Mouse (Mus musculus) layer of hippocampus, adult 9-11 months (tissue): ENCODE measurements around the gene Gm47985.
"Not testable (repeated sequence)": the region's sequence is repeated elsewhere in the genome, so short reads cannot be mapped to it uniquely, and the experiment has no call there.

Experiments used
- DNase-seq: peaks from one replicate; pipeline ENCODE4 v3.0.0; 2022

Gene Gm47985

DNA sequence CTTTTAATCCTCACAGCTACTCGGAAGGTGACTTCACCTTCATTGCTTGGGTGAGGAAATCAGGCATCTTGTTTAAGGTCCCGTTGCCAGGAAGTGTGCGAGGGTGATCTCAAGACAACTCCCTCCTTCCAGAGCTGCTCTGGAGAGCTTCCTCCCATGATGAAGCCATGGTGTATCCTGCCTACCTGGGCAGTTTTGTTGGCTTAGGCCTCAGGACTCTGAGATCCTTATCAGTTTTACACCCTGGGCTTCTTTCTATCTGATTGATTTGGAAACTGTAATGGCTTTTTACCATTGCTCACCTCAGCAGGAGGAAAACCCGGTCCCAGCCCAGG is 4.4 kb upstream of the Gm47985 start:
- no peak for DNase-seq

DNA sequence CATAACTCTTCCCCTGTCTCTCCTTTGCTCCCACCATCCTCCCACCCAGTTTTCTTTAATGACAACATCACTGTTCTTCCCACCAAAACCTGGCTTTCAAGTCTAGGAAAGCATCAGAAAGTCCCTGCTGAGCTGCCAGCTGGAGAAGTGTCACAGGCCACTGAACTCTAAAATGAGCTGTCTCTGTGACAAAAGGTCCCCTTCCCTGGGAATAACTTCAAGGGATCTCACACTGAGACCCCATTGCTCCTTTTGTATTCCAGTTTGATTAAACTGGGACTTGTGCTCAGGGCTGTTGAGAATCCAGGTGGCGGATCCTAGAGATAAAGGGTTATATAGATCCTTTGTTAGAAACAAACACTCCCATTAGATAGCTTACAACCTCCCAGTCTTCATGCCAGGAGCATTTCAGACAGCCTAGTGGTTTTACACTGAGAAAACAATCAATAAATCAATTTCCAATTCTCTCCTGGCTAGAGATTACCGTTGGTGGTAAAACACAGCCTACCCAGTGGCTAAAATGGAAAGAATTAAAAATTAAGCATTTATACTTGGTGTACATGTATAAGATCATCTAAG is 3.7 kb upstream of the Gm47985 start:
- DNase-seq = no peak

DNA sequence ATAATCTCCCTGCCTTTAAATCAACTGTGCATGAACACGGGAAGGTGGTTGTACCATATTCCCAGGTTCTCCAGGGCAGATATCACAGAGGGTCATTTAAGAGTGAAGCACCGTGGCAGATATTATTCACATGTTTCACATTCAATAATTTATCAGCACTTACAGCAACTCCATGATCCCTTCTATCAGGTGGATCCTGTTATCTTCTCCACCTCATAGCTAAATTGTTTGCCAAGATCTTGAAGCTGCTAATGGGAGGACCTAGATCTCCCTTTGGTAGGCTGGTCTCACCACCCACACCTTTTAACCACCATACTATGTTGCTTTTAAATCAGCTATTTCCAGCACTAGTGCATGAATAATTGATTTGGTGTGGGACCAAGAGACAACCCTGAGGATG is 2.2 kb upstream of the Gm47985 start:
- DNase-seq = no peak

DNA sequence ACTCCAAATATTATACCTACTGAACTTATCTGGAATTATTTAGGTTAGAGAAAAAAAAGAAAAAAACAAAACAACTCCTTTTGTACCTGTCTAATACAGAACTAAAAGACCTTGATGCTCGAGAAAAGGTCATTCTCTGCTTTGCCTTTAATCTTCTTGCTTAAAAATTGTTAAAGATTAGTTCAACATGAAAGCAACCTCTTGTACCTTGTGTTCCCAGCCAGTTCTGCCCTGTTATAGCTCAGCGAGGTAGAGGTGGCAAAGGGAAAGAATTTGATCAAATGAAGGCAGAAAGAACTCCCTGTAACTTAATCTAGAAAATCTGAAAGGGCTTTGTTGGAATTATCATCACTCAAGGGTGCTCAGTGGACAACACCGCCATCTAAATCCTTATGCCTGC is 3.8 kb downstream of the Gm47985 start:
- DNase-seq = not testable (repeated sequence)

DNA sequence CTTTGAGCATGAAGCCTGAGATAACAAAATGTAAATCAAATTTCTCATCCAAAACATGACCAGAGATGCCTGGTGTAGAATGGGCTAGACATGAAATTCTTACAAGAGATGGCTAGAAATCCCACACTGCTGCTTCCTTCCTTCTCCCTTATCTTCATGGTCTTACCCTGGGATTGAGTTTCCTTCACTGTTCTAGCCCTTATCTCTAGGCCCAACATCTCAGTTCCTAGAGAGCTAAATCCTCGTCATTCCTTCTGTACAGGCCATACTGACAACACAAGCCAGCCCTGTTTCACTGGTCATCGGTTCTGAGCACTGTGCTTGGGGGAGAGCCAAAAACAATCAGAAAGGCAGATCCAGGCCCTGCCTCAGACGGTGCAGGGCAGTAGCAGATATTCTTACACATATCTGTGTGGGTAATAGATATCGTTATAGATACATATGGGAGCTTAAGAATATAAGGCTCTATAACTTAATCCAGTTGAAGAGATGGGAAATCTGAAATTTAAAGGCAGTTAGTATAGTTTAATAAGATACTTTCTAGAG is 4.6 kb downstream of the Gm47985 start:
- DNase-seq = not testable (repeated sequence)

DNA sequence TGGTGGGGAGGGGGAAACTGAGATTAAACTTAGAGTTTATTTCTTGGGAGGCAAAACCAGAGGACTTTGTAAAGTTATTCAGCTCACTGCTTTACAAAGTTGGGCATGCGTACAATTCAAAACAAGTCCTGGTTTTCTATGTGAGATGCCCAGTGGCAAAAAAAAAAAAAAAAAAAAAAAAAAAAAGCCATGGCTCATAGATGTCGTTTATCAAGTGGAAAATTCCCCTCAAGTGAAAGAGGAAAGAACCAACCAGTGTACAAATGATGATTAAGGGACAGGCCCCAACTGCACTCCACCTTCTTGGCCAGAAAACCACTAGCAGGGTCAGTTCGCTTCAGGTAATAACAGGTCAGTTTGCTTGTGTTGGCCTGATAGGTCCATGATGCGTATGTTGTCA is 6.1 kb downstream of the Gm47985 start:
- no peak for DNase-seq

DNA sequence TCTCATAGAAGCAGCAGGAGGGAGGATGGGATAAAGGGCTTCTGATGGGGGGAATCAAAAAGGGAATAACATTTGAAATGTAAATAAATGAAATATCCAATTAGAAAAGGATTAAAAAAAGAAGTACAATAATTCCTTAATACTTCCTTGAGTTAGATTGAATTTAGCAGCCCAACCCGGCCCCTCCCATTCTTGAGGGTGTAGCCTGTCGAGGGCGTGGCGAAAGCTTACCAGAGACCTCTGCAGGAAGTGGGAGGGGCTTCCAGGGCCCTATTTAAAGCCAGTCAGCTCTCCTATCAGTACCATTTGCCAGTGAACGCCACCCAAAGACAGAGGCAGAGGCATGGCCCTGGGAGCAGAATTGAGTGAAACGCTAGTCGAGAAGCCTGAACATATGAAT is 9.7 kb downstream of the Gm47985 start, which contains the start of gene Gm8947:
Gene Gm8947 (plus strand): TSS at position 302 of the 400 bp plus-strand sequence.
- not testable (repeated sequence) for DNase-seq

DNA sequence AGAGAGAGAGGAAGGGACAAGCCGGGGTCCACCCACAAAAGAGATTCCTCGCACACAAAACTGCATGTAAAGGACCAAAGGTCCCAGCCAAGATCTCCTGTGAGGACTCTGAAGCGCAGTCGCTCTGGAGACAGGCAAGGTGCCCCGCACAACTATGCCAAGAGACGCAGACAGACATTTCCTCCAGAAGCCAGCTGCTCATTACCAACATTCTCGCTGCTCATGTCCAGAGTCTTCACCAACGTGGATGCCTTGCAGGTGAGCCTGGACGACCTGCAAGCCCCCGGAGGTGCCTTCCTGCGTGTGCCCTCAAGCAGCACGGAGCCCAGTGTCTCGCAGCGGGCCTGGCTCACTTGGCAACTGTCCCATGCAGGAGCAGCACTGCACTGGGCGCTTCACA is 10.4 kb downstream of the Gm47985 start:
- not testable (repeated sequence) for DNase-seq

DNA sequence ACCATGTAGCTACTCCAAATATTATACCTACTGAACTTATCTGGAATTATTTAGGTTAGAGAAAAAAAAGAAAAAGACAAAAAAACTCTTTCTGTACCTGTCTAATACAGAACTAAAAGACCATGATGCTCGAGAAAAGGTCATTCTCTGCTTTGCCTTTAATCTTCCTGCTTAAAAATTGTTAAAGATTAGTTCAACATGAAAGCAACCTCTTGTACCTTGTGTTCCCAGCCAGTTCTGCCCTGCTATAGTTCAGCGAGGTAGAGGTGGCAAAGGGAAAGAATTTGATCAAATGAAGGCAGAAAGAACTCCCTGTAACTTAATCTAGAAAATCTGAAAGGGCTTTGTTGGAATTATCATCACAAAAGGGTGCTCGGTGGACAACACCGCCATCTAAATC is 13.6 kb downstream of the Gm47985 start:
- DNase-seq = not testable (repeated sequence)

DNA sequence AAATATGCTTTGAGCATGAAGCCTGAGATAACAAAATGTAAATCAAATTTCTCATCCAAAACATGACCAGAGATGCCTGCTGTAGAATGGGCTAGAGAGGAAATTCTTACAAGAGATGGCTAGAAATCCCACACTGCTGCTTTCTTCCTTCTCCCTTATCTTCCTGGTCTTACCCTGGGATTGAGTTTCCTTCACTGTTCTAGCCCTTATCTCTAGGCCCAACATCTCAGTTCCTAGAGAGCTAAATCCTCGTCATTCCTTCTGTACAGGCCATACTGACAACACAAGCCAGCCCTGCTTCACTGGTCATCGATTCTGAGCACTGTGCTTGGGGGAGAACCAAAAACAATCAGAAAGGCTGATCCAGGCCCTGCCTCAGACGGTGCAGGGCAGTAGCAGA is 14.4 kb downstream of the Gm47985 start:
- not testable (repeated sequence) for DNase-seq

DNA sequence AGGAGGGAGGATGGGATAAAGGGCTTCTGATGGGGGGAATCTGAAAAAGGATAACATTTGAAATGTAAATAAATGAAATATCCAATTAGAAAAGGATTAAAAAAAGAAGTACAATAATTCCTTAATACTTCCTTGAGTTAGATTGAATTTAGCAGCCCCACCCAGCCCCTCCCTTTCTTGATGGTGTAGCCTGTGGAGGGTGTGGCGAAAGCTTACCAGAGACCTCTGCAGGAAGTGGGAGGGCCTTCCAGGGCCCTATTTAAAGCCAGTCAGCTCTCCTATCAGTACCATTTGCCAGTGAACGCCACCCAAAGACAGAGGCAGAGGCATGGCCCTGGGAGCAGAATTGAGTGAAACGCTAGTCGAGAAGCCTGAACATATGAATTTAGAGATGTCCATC is 15.8 kb downstream of the Gm47985 start, which contains the start of gene Gm47995:
Gene Gm47995 (plus strand): TSS at position 329 of the 400 bp plus-strand sequence.
- DNase-seq = not testable (repeated sequence)

DNA sequence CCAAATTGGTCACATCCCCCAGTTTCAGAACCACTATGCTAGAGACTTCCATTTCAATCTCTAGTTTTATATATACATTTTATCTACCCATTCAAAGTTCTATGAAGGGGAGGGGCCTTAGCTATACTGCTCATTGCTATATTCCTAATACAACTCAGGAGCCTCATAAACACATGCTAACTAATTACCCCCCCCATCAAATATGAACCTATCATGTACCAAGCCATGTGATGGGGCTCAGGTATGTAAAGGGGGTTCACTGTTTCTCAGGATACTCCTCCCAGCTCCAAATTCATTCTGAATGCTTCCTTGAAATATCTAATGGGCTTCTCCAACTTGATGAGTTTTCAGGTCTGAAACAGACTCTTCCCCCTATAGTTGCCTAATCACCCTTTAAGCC is 18.3 kb downstream of the Gm47985 start:
- not testable (repeated sequence) for DNase-seq

DNA sequence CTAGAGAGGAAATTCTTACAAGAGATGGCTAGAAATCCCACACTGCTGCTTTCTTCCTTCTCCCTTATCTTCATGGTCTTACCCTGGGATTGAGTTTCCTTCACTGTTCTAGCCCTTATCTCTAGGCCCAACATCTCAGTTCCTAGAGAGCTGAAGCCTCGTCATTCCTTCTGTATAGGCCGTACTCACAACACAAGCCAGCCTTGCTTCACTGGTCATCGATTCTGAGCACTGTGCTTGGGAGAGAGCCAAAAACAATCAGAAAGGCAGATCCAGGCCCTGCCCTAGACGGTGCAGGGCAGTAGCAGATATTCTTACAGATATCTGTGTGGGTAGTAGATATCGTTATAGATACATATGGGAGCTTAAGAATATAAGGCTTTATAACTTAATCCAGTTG is 20.4 kb downstream of the Gm47985 start:
- not testable (repeated sequence) for DNase-seq

DNA sequence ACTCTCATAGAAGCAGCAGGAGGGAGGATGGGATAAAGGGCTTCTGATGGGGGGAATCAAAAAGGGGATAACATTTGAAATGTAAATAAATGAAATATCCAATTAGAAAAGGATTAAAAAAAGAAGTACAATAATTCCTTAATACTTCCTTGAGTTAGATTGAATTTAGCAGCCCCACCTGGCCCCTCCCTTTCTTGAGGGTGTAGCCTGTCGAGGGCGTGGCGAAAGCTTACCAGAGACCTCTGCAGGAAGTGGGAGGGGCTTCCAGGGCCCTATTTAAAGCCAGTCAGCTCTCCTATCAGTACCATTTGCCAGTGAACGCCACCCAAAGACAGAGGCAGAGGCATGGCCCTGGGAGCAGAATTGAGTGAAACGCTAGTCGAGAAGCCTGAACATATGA is 21.5 kb downstream of the Gm47985 start, which contains the start of gene 3110040M04Rik:
Gene 3110040M04Rik (plus strand): TSS at position 304 of the 400 bp plus-strand sequence.
- not testable (repeated sequence) for DNase-seq

DNA sequence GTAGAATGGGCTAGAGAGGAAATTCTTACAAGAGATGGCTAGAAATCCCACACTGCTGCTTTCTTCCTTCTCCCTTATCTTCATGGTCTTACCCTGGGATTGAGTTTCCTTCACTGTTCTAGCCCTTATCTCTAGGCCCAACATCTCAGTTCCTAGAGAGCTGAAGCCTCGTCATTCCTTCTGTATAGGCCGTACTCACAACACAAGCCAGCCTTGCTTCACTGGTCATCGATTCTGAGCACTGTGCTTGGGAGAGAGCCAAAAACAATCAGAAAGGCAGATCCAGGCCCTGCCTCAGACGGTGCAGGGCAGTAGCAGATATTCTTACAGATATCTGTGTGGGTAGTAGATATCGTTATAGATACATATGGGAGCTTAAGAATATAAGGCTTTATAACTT is 26.2 kb downstream of the Gm47985 start:
- DNase-seq = not testable (repeated sequence)

DNA sequence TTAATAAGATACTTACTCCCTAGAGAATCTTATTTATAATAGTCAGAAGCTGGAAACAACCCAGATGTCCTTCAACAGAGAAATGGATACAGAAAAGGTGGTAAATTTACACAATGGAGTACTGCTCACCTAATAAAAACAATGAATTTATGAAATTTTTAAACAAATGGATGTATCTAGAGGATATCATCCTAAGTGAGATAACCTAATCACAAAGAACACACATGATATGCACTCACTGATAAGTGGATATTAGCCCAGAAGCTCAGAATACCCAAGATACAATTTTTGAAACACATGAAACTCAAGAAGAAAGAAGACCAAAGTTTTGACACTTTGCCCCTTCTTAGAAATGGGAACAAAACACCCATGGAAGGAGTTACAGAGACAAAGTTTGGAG is 26.6 kb downstream of the Gm47985 start:
- not testable (repeated sequence) for DNase-seq

DNA sequence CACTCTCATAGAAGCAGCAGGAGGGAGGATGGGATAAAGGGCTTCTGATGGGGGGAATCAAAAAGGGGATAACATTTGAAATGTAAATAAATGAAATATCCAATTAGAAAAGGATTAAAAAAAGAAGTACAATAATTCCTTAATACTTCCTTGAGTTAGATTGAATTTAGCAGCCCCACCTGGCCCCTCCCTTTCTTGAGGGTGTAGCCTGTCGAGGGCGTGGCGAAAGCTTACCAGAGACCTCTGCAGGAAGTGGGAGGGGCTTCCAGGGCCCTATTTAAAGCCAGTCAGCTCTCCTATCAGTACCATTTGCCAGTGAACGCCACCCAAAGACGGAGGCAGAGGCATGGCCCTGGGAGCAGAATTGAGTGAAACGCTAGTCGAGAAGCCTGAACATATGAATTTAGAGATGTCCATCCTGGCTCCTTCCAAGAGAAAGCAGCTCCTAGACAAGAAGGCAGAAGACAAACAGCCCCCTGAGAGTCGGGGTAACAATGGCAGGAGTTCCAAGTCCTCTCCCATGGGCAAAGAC is 27.6 kb downstream of the Gm47985 start, which contains the start of gene Gm47996:
Gene Gm47996 (plus strand): TSS at position 308 of the 532 bp plus-strand sequence.
- not testable (repeated sequence) for DNase-seq

DNA sequence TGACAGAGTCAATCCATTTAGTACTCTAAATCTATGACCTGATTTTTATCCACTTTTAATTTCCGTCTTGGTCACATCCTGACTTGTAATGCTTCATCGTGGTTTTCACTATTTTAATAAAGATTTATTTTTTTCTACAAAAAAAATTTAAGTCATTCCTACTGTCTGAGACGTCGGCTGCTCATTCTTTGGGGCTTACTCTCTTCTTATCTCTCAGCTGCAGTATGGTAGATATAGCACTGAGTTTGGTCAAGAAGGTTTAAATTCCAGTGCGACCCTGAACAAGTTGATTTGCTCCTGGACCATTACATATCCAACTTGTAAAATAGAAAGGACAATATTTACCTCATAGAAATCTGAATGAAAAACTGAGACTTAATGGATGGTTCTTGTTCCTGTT is 29.3 kb downstream of the Gm47985 start:
- DNase-seq = not testable (repeated sequence)

DNA sequence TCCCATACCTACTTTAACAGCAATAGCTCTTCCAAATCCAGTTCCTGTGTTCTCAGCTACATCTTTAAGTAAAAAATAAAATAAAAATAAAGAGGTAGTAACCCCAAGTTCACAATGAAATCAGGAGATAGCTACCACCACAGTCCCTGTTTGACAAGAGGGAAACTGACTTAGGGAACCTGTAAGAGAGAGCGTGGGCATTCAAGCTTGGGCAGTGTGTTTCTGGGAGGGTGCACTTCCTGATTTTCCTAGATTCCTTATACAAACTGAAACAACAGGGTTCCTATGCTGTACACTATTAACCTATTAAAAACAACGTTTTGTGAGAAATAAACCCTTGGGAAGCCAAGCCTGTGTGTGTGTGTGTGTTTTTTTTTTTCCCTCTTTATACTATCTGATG is 32.5 kb downstream of the Gm47985 start:
- no peak for DNase-seq

DNA sequence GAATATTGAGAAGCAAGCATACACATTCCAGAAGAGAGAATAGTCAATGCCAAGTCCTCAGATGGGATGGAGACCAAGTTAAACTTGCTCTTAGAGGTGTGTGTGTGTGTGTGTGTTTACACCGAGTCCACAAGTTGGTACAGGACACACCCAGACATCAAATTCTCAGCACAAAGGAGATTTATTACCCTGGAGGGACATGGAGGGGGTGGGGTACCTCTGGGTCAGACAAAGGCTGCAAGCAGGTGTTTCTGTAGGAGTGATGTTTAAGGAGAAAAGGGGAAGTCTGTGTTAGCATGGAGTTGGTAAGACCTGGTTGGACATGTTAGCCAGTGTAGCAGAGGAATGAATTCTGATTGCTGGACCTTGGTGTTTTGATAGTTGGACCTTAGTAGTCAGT is 33.6 kb downstream of the Gm47985 start:
- no peak for DNase-seq

DNA sequence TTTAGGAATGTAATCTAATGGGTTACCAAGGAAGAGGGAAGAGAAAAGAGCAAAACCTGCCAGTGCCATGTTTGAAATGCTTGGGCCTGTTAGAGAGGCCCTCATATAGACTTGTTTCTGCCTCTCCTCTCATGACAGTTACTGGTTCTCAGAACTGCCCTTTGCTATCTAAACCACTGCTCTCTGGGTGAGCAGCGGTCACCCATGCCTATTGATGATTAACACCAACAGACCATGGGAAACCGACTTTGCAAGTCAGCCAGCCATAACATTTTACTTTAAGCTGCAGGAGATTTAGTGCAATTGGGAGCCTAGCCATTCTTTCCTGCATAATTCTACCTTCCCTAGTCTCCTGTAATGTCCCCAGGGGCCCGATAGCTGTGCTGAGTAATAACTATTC is 34.1 kb downstream of the Gm47985 start:
- no peak for DNase-seq

DNA sequence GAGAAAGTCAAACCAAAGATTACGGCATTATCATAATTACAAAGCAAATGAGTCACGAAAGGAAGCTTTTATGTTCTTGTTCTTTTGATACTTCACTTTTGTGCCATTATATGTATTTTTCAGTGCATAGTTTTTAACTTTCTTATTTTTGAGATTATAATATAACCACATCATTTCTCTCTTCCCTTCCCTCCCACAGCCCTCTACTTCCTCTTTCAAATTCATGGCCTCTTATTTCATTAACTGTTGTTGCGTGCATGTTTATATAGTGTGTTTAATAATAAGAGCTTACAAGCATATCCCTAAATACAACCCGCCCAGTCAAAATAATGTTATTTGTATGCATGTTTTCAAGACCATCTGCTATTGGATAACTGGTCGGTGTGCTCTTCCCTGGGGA is 36.7 kb downstream of the Gm47985 start:
- DNase-seq = no peak

DNA sequence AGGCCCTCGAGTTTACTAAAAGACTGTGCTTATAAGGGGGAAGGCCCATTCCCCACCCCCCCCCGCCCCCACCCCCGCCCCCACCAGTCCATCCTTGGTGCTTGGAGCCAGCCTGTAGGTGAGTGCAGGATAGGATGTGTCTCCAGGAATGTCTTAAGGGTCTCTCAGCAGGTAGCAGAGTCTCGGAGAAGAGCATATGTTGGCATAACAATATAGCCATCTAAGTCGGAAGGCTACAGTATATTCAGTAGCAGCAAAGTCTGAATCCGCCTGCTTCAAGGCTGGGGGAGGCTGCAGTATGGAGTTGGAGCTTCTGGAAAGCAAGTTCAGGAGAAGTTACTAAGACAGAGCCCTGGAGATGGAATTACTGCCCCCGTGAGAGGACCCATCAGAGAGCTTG is 37.8 kb downstream of the Gm47985 start:
- no peak for DNase-seq

DNA sequence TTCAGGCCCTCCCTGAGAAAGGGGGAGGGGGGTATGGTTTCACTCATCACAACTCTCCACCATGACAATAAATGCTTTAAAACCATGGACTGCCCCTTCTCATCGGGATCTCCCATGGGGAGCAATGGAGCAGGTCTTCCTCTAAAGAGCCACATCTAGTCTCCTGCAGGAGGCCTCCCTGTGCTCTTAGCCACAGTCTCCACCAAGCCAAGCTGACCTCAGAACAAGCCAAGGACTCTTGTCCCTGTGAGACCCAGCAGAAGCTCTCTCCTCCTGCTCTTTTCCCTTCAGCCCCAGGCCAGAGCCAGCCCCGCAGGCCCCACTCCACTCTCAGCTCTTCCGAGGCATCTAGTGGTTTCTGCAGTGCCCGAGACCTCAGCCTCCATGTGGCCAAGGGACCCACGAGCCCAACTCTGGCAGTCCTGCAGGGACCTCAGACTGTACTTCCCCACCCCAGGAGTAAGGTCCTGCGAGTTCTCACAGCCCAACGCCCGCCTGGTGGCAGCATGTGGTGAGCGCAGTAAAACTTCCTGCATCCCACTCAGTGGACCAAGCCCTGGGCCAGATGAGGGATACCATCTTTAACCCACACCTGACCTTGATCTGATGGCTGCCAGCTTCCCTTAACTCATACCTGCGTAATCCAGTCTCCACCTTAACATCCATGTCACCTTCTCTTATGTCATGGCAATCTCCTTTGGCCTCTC is 40.4 kb downstream of the Gm47985 start:
- DNase-seq = no peak
